In genomic region chr3:101232570-101232969, GRCm38 (mm10) we compare ENCODE assay signal across 33 mouse cellular contexts. TPM values are rescaled to one million over a fixed set of nuclear protein-coding genes. Genes with fewer than 3 reads are reported as not detected.
DNase-seq lines count a peak whose midpoint lies in the region; TF ChIP-seq lines count a peak whose summit lies in the region.
"Had no signal": no experiment of that assay in that cellular context is flagged by ENCODE, and none has a peak within 500 bp of the region (broad histone marks: within the 10 kb centered on the region; RNA-seq: fewer than 3 reads in every experiment).

No protein-coding gene starts in this region.

- H3K9ac ChIP-seq in ES-Bruce4 (ENCODE audit: low read depth, poor library complexity, severe bottlenecking): no peak overlapping the region
- H3K9ac ChIP-seq: embryonic facial prominence, embryonic 13.5 days; hindbrain, embryonic 12.5 days; limb, embryonic 12.5 days; liver, embryonic 15.5 days; lung, embryonic 14.5 days had no signal

- TF ChIP-seq CTCF in ES-Bruce4 (IDR thresholded peaks at IDR 0.05; ENCODE audit: low read depth, low read length): no peak

- DNase-seq in embryo, embryonic 10.5 days (ENCODE audit: low spot score): peak; percentile 10
- DNase-seq in embryo, embryonic 9.5 days (ENCODE audit: extremely low spot score): no peak
- DNase-seq in thymus, postnatal 0 days (ENCODE audit: low spot score): peak; percentile 26
- DNase-seq in thymus, adult 18-20 months: no peak
- peak; percentile 32 for DNase-seq in naive thymus-derived CD4-positive, alpha-beta T cell, adult 2 months (ENCODE audit: low read depth)
- DNase-seq in heart, postnatal 25 days (ENCODE audit: low spot score): no peak
- no peak for DNase-seq in adrenal gland, postnatal 4 days (ENCODE audit: low spot score in 2 of 2)
- DNase-seq: adrenal gland, postnatal 10 days; cerebellum, adult 11 months; cerebellum, adult 9-10 months; cerebellum, postnatal 36 days; embryo, embryonic 11 days; heart, postnatal 14 days; kidney, adult 8-10 months; kidney, postnatal 10 days; lung, embryonic 14.5 days; lung, postnatal 14 days; right cerebral cortex, adult 18-20 months; spleen, adult 18-20 months had no signal

- H3K36me3 ChIP-seq in ES-Bruce4 (ENCODE audit: control insufficient read depth, insufficient read depth, low read length, poor library complexity, severe bottlenecking): no peaks in the 10 kb centered on the region
- H3K36me3 ChIP-seq: embryonic facial prominence, embryonic 13.5 days; forebrain, embryonic 10.5 days; hindbrain, embryonic 12.5 days; limb, embryonic 12.5 days; liver, embryonic 15.5 days had no signal

- peaks cover 2% of the 10 kb centered on the region for H3K4me1 ChIP-seq in ES-Bruce4 (ENCODE audit: control insufficient read depth, insufficient read depth, low read length)
- H3K4me1 ChIP-seq: liver, embryonic 15.5 days had no signal

- intact Hi-C loops in heart, postnatal 25 days (cut with DNase I): no loop called here

- peak overlapping the region; percentile 12; the same call in 1 of the 2 replicates for H3K4me3 ChIP-seq in ES-Bruce4 (ENCODE audit: low read depth, low read length)
- H3K4me3 ChIP-seq: embryonic facial prominence, embryonic 13.5 days; forebrain, embryonic 10.5 days; hindbrain, embryonic 12.5 days; limb, embryonic 12.5 days; liver, embryonic 15.5 days had no signal

- TF ChIP-seq POLR2A in ES-Bruce4 (IDR thresholded peaks at IDR 0.05; ENCODE audit: insufficient read depth, low read length): no peak

- no peaks in the 10 kb centered on the region; the same call in 1 of the 2 replicates for H3K9me3 ChIP-seq in ES-Bruce4 (replicated peaks; ENCODE audit: control insufficient read depth, insufficient read depth, low read length, poor library complexity, severe bottlenecking)
- H3K9me3 ChIP-seq: embryonic facial prominence, embryonic 13.5 days; forebrain, embryonic 10.5 days; hindbrain, embryonic 12.5 days; limb, embryonic 12.5 days; liver, embryonic 15.5 days had no signal

- no peak for TF ChIP-seq EP300 in ES-Bruce4 (IDR thresholded peaks at IDR 0.05; ENCODE audit: insufficient read depth, low read depth, low read length)

- H3K27ac ChIP-seq in ES-Bruce4 (ENCODE audit: insufficient read depth, low read length): no peak overlapping the region
- H3K27ac ChIP-seq: embryonic facial prominence, embryonic 13.5 days; forebrain, embryonic 10.5 days; hindbrain, embryonic 12.5 days; hindbrain, postnatal 0 days; limb, embryonic 12.5 days; liver, embryonic 15.5 days had no signal

- H3K27me3 ChIP-seq in ES-Bruce4 (ENCODE audit: control insufficient read depth, insufficient read depth, low read length, poor library complexity, severe bottlenecking): no peaks in the 10 kb centered on the region
- H3K27me3 ChIP-seq: embryonic facial prominence, embryonic 13.5 days; hindbrain, embryonic 12.5 days; limb, embryonic 12.5 days; liver, embryonic 15.5 days had no signal

RNA-seq across cellular contexts. Expression of gene Cd2, which starts 55.2 kb away (rescaled TPM):
- 236 and 256 TPM in 2 replicates for polyA plus RNA-seq in thymus, postnatal 0 days (2015; fragmentation: Nextera tagmentation; extraction: Ambion mirVana)
- 0.58 and 1.8 TPM in 2 replicates for polyA plus RNA-seq in ES-Bruce4 (2011; ENCODE audit: insufficient read depth, insufficient read length, low read depth, missing spikeins)
- 1 to 10 TPM in 1 of 2 experiments, under 1 TPM in 1; 0.29 to 1.1 TPM for total RNA-seq in heart, postnatal 25 days (2021)
- total RNA-seq in adrenal gland, postnatal 4 days (2021): under 1 TPM in 1 of 2 experiments, not detected in 1; 0.59 TPM
- total RNA-seq: gastrocnemius, adult 8-10 months; hindbrain, postnatal 0 days; layer of hippocampus, postnatal 10 days; left cerebral cortex, adult 18-20 months; left cerebral cortex, postnatal 14 days had no signal
- polyA plus RNA-seq: C2C12; embryonic facial prominence, embryonic 13.5 days; forebrain, embryonic 10.5 days; heart, embryonic 14.5 days; hindbrain, embryonic 12.5 days; hindbrain, postnatal 0 days; limb, embryonic 12.5 days; neural tube, embryonic 11.5 days had no signal

Comparison
In these comparisons a context has a peak if more than half of its experiments do, and no peak if none do; other contexts are left out.
1. DNase-seq: peak in embryo, embryonic 10.5 days (single experiment), thymus, postnatal 0 days (single experiment) and naive thymus-derived CD4-positive, alpha-beta T cell, adult 2 months (single experiment); none in embryo, embryonic 9.5 days (single experiment), thymus, adult 18-20 months (0 of 2), heart, postnatal 25 days (single experiment) and adrenal gland, postnatal 4 days (0 of 2).